Comparison of ENCODE assay signal across 7 mouse cellular contexts in genomic region chr16:22807468-22808070, GRCm38 (mm10). TPM values are rescaled to one million over a fixed set of nuclear protein-coding genes. Genes with fewer than 3 reads are reported as not detected.
A peak's percentile ranks its signal among the peaks of the same experiment; 100 is the strongest.
DNase-seq lines count a peak whose midpoint lies in the region; ATAC-seq and TF ChIP-seq lines count a peak whose summit lies in the region.

No protein-coding gene starts in this region.

- DNase-seq in G1E (ENCODE audit: low spot score) = peak; percentile 10
- peak; percentile 28 for DNase-seq in adrenal gland, adult 2 months
- peak; percentile 42 for DNase-seq in embryo, embryonic 9.5 days (ENCODE audit: extremely low spot score)
- peak; percentile 54 to 67 for DNase-seq in heart, postnatal 36 days
- DNase-seq in layer of hippocampus, postnatal 10 days (ENCODE audit: low spot score in 2 of 2) = peak; percentile 69 to 71
- peak; percentile 69 for DNase-seq in lung, postnatal 14 days
- peak; percentile 74 to 75 for DNase-seq in right cerebral cortex, adult 2 months (ENCODE audit: low spot score in 2 of 2)

- peak; percentile 29; the same call in 1 of the 2 replicates for TF ChIP-seq CTCF in G1E (IDR thresholded peaks at IDR 0.05; ENCODE audit: low read depth, low read length)

- H3K4me3 ChIP-seq in G1E (ENCODE audit: low read depth, low read length) = no peak overlapping the region

- H3K9me3 ChIP-seq in G1E (replicated peaks) = no peaks in the 10 kb centered on the region

- H3K36me3 ChIP-seq in G1E (replicated peaks) = peaks cover 2% of the 10 kb centered on the region

- peaks cover 10% of the 10 kb centered on the region for H3K27me3 ChIP-seq in G1E (ENCODE audit: insufficient read depth, low read length)

- ATAC-seq in G1E (ENCODE audit: extremely low read depth, insufficient number of reproducible peaks, low FRiP score, poor library complexity, severe bottlenecking) = no peak

- H3K4me1 ChIP-seq in G1E (ENCODE audit: insufficient read depth, low read depth, low read length) = peaks cover 4% of the 10 kb centered on the region; the same call in 1 of the 2 replicates

- intact Hi-C loops in heart, postnatal 36 days (cut with DNase I) = loop anchor here (1.0 kb wide), 2 partner anchors 243 to 505 kb away; no protein-coding TSS in a partner anchor

RNA-seq across cellular contexts. Expression of gene Crygs, which starts 3.8 kb away (rescaled TPM):
- not detected in 2 replicates for total RNA-seq in G1E (2014; fragmentation: Nextera tagmentation)
- 0.16 and 0.17 TPM in 2 replicates for total RNA-seq in G1E (2017)
- polyA plus RNA-seq in G1E (2012) = not detected in 2 replicates
- total RNA-seq in adrenal gland, adult 2 months (2021) = not detected
- not detected in 2 replicates for polyA plus RNA-seq in adrenal gland, adult 2 months (2012; rRNA removed)
- not detected for total RNA-seq in heart, postnatal 36 days (2021)
- total RNA-seq in layer of hippocampus, postnatal 10 days (2021) = under 1 TPM in 1 of 2 experiments, not detected in 1; 0.40 TPM

RNA-seq across cellular contexts. Expression of gene Tbccd1, which starts 49.9 kb away (rescaled TPM):
- 31.6 and 38.8 TPM in 2 replicates for total RNA-seq in G1E (2014; fragmentation: Nextera tagmentation)
- total RNA-seq in G1E (2017) = 43.9 and 46.1 TPM in 2 replicates
- 1.8 and 2.4 TPM in 2 replicates for polyA plus RNA-seq in G1E (2012)
- 10 to 100 TPM; 17.5 to 20.5 TPM for total RNA-seq in adrenal gland, adult 2 months (2021)
- 7.3 and 8.3 TPM in 2 replicates for polyA plus RNA-seq in adrenal gland, adult 2 months (2012; rRNA removed)
- 10 to 100 TPM; 10.9 to 11.2 TPM for total RNA-seq in heart, postnatal 36 days (2021)
- 10 to 100 TPM; 12.2 to 14.4 TPM for total RNA-seq in layer of hippocampus, postnatal 10 days (2021)

RNA-seq across cellular contexts. Expression of gene Dnajb11, which starts 50.1 kb away (rescaled TPM):
- total RNA-seq in G1E (2014; fragmentation: Nextera tagmentation) = 42.4 and 44.4 TPM in 2 replicates
- total RNA-seq in G1E (2017) = 103 and 121 TPM in 2 replicates
- polyA plus RNA-seq in G1E (2012) = 24.4 and 25.1 TPM in 2 replicates
- total RNA-seq in adrenal gland, adult 2 months (2021) = 10 to 100 TPM; 64.1 to 73.2 TPM
- polyA plus RNA-seq in adrenal gland, adult 2 months (2012; rRNA removed) = 18.3 and 21.1 TPM in 2 replicates
- 10 to 100 TPM; 54.0 to 62.9 TPM for total RNA-seq in heart, postnatal 36 days (2021)
- 10 to 100 TPM; 64.5 to 66.4 TPM for total RNA-seq in layer of hippocampus, postnatal 10 days (2021)

Comparison
In these comparisons a context has a peak if more than half of its experiments do, and no peak if none do; other contexts are left out.
1. DNase-seq: peak in every context shown above with its lines; median percentile 74 in right cerebral cortex, adult 2 months; 70 in layer of hippocampus, postnatal 10 days; 69 in lung, postnatal 14 days; 60 in heart, postnatal 36 days; 42 in embryo, embryonic 9.5 days; 28 in adrenal gland, adult 2 months; 10 in G1E.